Mouse (Mus musculus): ENCODE measurements around the gene Cip2a. TPM values are rescaled to one million over a fixed set of nuclear protein-coding genes. Genes with fewer than 3 reads are reported as not detected.
A peak's percentile ranks its signal among the peaks of the same experiment; 100 is the strongest.

Gene Cip2a
- under 1 TPM; 0.36 to 0.50 TPM for total RNA-seq (2021)
- long read RNA-seq, experiment 1: 0 reads
- long read RNA-seq, experiment 2: 0 reads

GRCm38 (mm10) chr16:48993559-48994342 is at the start of gene Cip2a, which contains the start of gene Dzip3:
TSS of gene Cip2a (plus strand) at chr16:48994185.
TSS of gene Dzip3 (minus strand) at chr16:48994165.
- DNase-seq: peak; percentile 91
- intact Hi-C loops (cut with DNase I): no loop called here
- Histone ChIP-seq H3K27ac (peak within 1 kb of the TSS; percentile 97), H3K4me3 (peak within 1 kb of the TSS; percentile 93)
- TF ChIP-seq CTCF (IDR thresholded peaks at IDR 0.05): 0 out of 2 replicates have a peak, but pooled peaks have one; percentile 14

GRCm38 (mm10) chr16:48972996-48973395 is 21.0 kb upstream of the Cip2a start:
- intact Hi-C loops (cut with DNase I): no loop called here
- Histone ChIP-seq H3K27ac (no peak overlapping the region), H3K4me3 (no peak overlapping the region)
- DNase-seq: no peak
- TF ChIP-seq CTCF (IDR thresholded peaks at IDR 0.05): no peak

- TF ChIP-seq CTCF (IDR thresholded peaks at IDR 0.05): peak; percentile 21; the same call in 1 of the 2 replicates
- DNase-seq: no peak
- Histone ChIP-seq H3K4me3 (no peak overlapping the region), H3K27ac (no peak overlapping the region)
- intact Hi-C loops (cut with DNase I): no loop called here
These were observed 20.4 kb upstream of the Cip2a start for GRCm38 (mm10) chr16:48973548-48973947.

- H3K27ac ChIP-seq: no peak overlapping the region
- no peak for TF ChIP-seq CTCF (IDR thresholded peaks at IDR 0.05)
- no peak for DNase-seq
- intact Hi-C loops (cut with DNase I): no loop called here
- no peak overlapping the region for H3K4me3 ChIP-seq
These were observed 14.0 kb upstream of the Cip2a start for GRCm38 (mm10) chr16:48979965-48980364.

- intact Hi-C loops (cut with DNase I): no loop called here
- no peak for TF ChIP-seq CTCF (IDR thresholded peaks at IDR 0.05)
- DNase-seq: no peak
- no peak overlapping the region for H3K27ac ChIP-seq
- no peak overlapping the region for H3K4me3 ChIP-seq
These were observed 8.9 kb upstream of the Cip2a start for GRCm38 (mm10) chr16:48985034-48985627.

- intact Hi-C loops (cut with DNase I): no loop called here
These were observed 4.3 kb upstream of the Cip2a start for GRCm38 (mm10) chr16:48989700-48990099.

GRCm38 (mm10) chr16:48992437-48993230 is 1.4 kb upstream of the Cip2a start:
- DNase-seq: no peak
- peak overlapping the region; percentile 93 for H3K4me3 ChIP-seq
- H3K27ac ChIP-seq: peak overlapping the region; percentile 97
- intact Hi-C loops (cut with DNase I): no loop called here
- TF ChIP-seq CTCF (IDR thresholded peaks at IDR 0.05): no peak

More at GRCm38 (mm10) chr16:48989700-48990099, 4.3 kb upstream of the Cip2a start:
- Histone ChIP-seq H3K4me3 (no peak overlapping the region), H3K27ac (no peak overlapping the region)
- DNase-seq: no peak
- no peak for TF ChIP-seq CTCF (IDR thresholded peaks at IDR 0.05)

GRCm38 (mm10) chr16:48993231-48993558 is 790 bp upstream of the Cip2a start:
- intact Hi-C loops (cut with DNase I): no loop called here
- H3K27ac ChIP-seq: peak overlapping the region; percentile 97
- TF ChIP-seq CTCF (IDR thresholded peaks at IDR 0.05): no peak
- no peak for DNase-seq
- peak overlapping the region; percentile 93 for H3K4me3 ChIP-seq

GRCm38 (mm10) chr16:48994343-48994693 is 333 bp downstream of the Cip2a start:
- intact Hi-C loops (cut with DNase I): no loop called here
- peak overlapping the region; percentile 93 for H3K4me3 ChIP-seq
- TF ChIP-seq CTCF (IDR thresholded peaks at IDR 0.05): no peak
- H3K27ac ChIP-seq: peak overlapping the region; percentile 97
- DNase-seq: no peak

GRCm38 (mm10) chr16:49004151-49004550 is 10.2 kb downstream of the Cip2a start:
- Histone ChIP-seq H3K27ac (no peak overlapping the region), H3K4me3 (no peak overlapping the region)
- no peak for TF ChIP-seq CTCF (IDR thresholded peaks at IDR 0.05)
- intact Hi-C loops (cut with DNase I): no loop called here
- DNase-seq: no peak

GRCm38 (mm10) chr16:49016620-49017332 is 22.8 kb downstream of the Cip2a start:
- Histone ChIP-seq H3K27ac (no peak overlapping the region), H3K4me3 (no peak overlapping the region)
- peak; percentile 43 for TF ChIP-seq CTCF (IDR thresholded peaks at IDR 0.05)
- DNase-seq: no peak
- intact Hi-C loops (cut with DNase I): no loop called here

GRCm38 (mm10) chr16:49035852-49036251 is 41.9 kb downstream of the Cip2a start:
- no peak for DNase-seq
- intact Hi-C loops (cut with DNase I): no loop called here
- Histone ChIP-seq H3K4me3 (no peak overlapping the region), H3K27ac (no peak overlapping the region)
- no peak for TF ChIP-seq CTCF (IDR thresholded peaks at IDR 0.05)
